Mouse (Mus musculus) frontal cortex, postnatal 36 days (tissue): ENCODE data around the gene Tm9sf3.

Source experiments
- DNase-seq, 2 experiments: peaks; one replicate each; pipeline ENCODE4 v3.0.0; 2022; ENCODE audit warnings: low spot score in 2 of 2

Tm9sf3 gene

DNA sequence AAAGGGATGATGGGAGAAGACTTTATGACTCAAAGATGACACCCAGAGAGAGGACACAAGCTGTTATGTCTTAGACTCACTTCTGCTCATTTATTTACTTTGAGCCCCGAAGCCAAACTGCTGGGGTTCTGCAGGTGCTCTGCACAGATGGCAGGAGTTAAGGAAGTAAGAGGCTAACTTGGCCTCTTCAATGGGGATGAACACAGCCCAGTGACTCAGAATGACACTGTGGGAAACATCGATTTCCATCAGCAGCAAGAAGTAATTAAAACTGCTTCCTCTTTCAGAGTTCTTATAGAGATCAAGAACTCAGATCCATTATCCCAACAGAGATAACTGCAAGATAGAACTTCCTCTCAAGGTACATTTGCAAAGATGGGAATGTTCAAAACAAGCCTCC is 86.9 kb downstream of the Tm9sf3 start:
- DNase-seq: no peak

DNA sequence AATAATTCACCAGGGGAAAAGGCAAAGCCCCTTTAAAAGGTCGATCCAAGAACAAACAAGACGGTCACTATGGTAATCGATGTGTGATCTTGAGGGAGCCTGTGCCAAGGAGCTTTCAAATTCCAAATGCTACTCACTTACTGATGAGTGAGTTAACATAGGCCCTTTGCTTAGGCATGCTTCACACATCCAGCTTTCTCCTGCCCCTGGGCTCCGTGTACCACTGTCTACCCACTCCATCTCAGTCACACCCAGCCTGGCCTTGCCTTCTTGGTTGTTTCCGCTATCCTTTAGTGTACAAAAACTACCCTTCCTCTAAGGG is 97.9 kb downstream of the Tm9sf3 start:
- DNase-seq: no peak

DNA sequence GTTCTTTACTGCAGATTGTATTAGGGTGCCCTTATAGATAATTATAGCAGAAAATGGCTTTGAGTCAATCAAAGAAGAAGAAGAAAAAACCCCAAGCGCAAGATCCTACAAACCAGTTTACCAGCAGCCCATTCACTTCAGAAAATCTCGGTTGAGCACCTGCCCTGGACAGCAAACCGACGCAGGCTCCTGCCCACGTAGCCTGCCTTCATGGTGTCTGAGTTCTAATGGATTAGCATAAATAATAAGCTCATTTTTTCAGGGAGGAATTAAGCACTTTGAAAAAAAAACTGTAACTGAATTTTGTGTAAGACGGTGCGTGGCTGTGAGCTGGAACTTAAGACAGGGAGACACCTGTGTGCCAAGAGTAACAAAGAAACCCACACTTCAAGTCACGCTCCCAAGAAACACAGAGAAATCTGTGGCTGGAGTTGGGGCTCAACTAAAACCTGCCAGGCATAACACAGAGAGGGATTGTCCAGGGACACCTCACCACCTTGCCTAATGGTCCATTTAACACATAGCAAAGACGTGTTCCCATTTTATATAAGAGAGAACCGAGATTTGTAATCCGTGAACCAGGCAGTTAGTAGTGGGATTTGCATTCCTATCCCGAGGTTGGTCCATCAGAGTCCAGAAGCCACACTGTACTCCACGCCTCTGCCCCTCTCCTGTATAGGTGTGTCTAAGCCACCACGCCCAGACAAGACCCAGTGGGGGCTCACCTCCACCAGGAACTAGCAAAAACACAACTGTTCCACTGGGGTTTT is 98.5 kb downstream of the Tm9sf3 start:
- no peak for DNase-seq

- no peak for DNase-seq
Measured at GRCm38 (mm10) chr19:41164447-41165095, 99.2 kb downstream of the Tm9sf3 start.
